Mouse (Mus musculus) retina, embryonic 14.5 days (tissue): ENCODE measurements at regions not wholly inside any gene's neighbourhood (a gene's known extent, or its start where the extent isn't known, plus 50 kb on each side); places are given as distances from the start of the nearest gene placed in this dataset.

Experiments used
- DNase-seq: peaks from one replicate; pipeline ENCODE4 v3.0.0-alpha.2; 2015; ENCODE audit warnings: low spot score

DNA sequence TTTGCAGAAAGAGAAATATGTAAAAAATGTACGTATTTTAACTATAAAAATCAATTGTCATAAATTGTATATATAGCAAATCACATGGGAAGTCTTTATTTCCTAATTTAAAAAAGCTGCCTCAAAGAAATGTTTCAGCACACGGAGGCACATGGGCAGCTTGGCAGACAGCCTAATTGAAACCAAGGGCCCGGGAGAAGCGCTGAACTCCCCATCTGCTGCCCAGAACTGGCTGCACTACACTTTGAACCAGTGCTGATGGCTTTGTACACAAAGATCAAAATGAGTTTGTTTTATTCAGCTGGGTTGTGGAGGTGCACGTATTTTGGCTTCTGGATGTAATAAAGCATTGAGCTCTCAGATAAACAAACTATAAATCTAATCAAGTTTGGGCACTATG is 100.2 kb upstream of the Rspo3 start:
- no peak for DNase-seq

DNA sequence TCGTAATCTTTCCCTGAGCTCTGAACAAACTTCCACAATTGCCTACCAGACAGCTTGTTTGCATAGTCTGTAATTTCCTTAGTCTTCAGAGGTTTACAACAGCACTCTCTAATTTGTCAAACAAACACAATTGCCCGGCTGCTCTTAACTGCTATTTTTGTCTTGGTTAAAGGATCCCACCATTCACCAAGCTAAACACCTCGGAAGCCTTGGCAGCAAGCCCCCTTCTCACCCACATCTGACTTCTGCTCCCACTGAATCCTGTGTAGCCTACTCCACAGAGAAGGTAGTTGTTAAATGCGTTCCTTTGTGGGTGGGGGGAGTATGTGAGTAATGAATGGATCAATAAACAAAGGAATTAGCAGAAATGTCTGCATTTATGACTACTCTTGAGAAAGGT is 59.8 kb upstream of the Rspo3 start:
- no peak for DNase-seq

DNA sequence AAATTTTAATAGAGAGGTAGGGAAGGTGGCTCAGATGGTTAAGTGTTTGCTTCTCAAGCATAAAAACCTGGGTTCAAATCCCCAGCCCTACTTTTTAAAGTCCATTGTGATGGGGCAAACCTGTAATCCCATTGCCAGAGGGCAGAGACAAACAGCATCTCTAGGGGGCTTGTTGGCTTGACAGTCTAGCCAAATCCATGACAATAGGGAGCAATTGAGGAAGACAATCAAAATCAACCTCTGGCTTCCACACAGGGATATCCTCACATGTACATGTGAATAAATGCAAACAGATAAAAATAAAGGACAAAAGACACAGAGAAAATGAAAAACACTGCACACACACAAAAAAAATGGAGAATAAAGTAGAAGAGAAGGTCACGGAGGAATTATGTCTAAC is 59.3 kb upstream of the Rspo3 start:
- DNase-seq: no peak

DNA sequence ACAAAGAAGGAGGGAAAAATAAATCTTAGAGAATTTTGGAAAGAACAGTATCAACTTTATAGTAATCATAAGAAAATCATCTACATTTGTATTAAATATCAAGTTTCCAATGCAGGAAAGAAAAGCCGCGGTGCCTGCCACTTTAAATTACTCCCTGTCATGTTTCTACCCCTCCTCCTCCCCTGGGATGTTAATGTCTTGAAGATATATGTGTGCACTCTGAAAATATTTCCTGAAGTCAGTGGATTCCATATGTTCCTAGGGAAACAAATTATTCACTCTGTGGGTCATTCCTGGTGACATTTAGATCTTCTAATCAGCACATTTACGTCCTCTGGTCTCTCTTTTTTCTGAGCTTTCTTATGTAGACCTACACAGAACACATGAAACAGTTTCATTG is 57.2 kb upstream of the Rspo3 start:
- no peak for DNase-seq

DNA sequence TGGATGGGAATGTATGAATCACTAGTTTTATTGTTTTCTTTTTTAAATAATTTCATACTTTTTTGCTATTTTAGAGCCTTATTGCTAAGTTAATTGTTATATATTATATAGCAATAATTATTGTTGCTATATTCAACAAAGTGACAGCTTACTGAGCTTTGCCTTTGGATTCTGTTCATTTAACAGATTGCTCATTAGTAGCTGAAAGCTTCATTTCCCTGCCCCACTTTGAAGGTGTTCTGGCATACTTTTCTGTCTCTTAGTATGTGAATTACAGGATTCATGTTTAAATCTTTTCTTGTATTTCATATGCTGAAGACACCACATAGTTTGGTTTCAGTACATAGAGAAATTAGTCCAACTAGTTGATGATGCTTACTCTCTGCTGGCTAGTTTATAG is 54.5 kb upstream of the Rspo3 start:
- no peak for DNase-seq

DNA sequence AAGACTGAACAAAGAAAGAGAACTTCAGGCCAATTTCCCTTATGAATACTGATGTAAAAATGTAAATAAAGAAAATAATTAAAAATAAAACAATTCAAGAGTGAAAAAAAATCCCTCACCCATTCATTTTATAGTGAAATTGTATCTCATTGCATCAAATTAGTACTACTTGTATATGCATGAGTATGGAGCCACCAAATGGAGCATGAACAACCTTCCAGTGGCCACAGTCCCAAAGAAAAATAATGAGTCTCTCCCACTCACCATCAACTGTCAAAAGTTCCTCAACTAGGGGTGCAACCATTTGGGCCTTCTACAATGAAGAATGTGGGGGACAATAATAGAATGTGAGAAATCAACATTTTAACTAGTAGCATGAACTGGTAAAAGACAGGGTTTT is 54.1 kb upstream of the Rspo3 start:
- no peak for DNase-seq
